Mouse (Mus musculus) splenic B cell, adult 2 months (primary cell): ENCODE measurements around the gene Arhgap24.

Source experiments
- DNase-seq: peaks from one replicate; pipeline ENCODE4 v3.0.0-alpha.2; 2011; ENCODE audit warnings: low read depth, low spot score
- H3K27me3 ChIP-seq: 2 replicates; pipeline ENCODE4 v1.6.1; 2012; ENCODE audit warnings: mild to moderate bottlenecking, low read length, moderate library complexity, mixed read lengths; ENCODE audit not compliant: control insufficient read depth, poor library complexity, insufficient read depth, severe bottlenecking
- H3K36me3 ChIP-seq: 2 replicates; pipeline ENCODE4 v1.6.1; 2012; ENCODE audit warnings: mild to moderate bottlenecking, low read length, moderate library complexity, mixed read lengths; ENCODE audit not compliant: control insufficient read depth, poor library complexity, insufficient read depth, severe bottlenecking

Arhgap24 gene

DNA sequence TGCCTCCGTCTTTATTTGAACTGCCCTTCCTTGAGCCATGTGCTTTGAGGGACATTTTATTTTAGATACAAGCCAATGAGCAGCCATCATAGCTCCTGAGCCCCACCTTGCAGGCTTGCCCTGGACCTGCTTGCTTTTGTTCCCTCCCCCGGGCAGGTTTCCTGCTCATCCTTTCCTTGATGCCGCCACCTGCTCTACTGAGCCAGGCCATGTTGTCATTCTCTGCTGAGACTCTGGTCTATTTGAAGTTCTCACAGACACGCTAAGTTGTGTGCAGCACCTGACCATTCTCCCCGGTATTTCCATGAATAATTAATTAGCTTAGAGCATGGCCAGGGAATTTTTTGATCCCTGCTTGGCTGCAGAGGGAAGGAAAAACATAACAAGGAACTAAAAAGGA, 297.1 kb downstream of the Arhgap24 start:
- H3K36me3 ChIP-seq: no peaks in the 10 kb centered on the region
- no peak for DNase-seq

DNA sequence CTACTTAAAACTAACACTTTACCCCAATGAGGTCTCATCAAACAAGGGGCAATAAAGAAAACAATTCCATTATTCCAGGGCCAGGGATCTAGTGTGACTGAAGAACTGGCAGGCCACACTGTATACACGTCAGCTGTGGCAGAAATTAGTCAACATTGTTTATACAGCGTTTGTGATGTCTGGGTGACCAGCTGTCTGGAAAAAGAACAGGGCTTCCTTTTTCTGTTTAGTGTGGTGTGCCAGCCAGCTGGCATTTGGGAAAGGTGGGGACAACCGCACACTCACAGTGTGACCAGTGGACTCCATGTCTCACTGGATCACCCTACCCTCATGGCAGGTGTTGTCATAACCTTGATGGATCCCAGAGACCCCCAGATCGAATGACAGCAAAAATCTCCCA, 302.4 kb downstream of the Arhgap24 start:
- no peak for DNase-seq
- Histone ChIP-seq H3K36me3 (no peaks in the 10 kb centered on the region), H3K27me3 (no peaks in the 10 kb centered on the region)

More for the DNA sequence above, 297.1 kb downstream of the Arhgap24 start:
- no peaks in the 10 kb centered on the region for H3K27me3 ChIP-seq

DNA sequence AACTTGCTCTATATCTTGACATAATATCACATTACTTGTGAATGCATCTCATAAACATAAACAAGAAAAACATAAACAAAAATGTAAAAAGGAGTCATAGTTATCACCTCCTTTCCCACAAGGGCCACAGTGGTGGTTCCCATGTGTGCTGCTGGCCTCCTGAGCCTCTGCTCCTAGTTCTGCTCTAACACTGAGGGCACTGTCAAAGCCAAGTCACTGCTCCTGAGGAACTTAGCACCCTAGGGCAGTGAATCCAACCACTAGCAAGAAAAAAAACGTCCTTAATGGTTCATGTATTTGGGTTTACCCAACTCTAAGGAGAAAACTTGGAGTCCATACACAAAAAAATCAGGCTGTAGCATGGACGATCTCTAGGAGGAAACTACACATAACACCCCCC, 304.9 kb downstream of the Arhgap24 start:
- no peaks in the 10 kb centered on the region for H3K36me3 ChIP-seq
- H3K27me3 ChIP-seq: no peaks in the 10 kb centered on the region; the same call in 1 of the 2 replicates
- no peak for DNase-seq

DNA sequence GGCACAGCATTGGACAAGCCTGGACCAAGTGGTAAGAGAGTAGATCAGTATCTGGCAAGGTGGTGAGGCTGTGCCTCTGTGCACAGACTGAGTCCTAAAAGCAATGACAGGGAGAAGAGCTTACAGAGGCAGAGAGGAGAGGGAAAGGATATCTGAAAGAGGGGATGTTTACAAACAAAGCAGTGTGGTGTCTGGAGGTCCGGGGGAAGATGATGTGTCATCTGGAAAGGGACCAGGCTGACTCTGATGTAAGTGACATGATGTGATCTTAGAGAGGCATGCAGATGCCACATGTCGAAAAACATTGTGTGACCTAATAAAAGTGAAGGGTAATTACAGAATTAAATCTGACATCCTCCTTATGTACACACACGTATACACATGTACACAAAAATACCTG, 307.2 kb downstream of the Arhgap24 start:
- DNase-seq: no peak
- Histone ChIP-seq H3K27me3 (no peaks in the 10 kb centered on the region; the same call in 1 of the 2 replicates), H3K36me3 (no peaks in the 10 kb centered on the region)

DNA sequence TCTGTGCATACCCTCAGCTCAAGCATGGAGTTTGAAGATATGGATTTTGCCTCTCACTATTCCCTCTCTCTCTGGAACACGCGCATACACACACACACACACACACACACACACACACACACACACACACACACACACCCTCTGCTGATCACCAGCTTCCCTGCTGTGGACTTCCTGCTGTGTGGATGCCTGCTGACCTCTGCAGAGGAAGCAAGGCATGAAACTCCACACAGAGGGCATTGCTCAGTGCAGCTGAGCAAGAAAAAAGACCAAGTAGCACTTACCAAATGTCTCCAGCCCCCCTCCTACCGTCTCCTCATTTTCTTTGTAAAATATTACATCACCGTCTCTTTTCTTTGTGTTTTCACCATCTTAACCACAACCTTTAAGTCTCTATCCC, 310.1 kb downstream of the Arhgap24 start:
- DNase-seq: no peak
- no peaks in the 10 kb centered on the region; the same call in 1 of the 2 replicates for H3K27me3 ChIP-seq
- no peaks in the 10 kb centered on the region for H3K36me3 ChIP-seq

DNA sequence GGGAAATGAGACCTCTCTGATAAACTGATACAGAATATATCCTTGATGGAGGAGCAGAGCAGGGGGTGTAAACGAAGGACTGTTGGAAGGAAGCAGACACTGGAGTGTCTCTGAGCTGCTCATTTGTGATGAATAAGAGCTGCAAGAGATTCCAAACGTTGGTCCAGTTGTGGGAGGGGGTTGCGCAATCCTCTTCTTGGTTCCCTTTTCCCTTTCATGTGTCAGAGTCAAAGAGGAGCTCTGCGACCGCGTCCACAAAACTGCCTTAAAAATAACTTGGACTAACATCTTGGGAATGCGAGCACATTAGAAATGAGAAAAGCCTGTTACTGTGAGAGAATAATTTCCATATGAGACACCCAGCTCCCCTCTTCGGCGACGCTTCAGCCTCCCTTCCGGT, 312.3 kb downstream of the Arhgap24 start:
- Histone ChIP-seq H3K27me3 (no peaks in the 10 kb centered on the region; the same call in 1 of the 2 replicates), H3K36me3 (no peaks in the 10 kb centered on the region)
- DNase-seq: no peak

DNA sequence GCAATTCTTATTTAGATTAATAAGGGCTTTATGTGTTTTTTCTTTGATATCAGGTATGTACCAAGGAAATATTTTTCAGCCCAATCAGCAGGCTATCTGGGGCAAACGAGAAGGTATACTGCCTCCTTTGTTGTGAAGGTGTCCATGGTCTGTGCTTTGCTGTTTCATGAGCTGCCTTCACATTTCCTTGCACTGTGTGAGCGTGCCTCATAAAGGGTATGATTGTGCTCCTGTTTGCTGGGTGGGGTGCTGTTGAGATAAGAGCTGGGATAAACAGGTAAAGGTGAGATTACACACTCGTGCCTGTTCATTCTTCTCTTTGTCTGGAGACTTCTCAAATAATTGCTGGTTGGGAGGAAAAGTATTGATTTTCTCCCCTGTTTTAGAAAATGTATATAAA, 320.3 kb downstream of the Arhgap24 start:
- H3K27me3 ChIP-seq: no peaks in the 10 kb centered on the region
- no peaks in the 10 kb centered on the region for H3K36me3 ChIP-seq
- DNase-seq: no peak

DNA sequence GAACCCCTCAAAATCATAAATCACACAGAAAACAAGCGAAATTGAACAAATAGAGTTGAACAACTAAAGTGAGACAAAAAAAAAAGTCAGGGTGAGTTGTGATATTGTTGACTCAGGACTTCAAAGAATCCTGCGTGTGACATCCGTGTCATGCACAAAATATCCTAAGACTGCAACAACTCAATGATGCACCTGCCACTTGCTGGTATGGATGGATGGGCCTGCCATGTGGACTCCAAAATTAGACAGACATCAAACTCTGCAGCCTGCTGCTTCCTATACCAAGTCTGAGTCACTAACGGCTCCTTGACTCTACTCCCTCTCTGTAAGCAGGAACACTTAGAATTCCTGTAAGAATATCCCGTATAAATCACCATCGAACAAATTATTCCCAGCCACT, 321.6 kb downstream of the Arhgap24 start:
- DNase-seq: no peak
- no peaks in the 10 kb centered on the region for H3K27me3 ChIP-seq
- no peaks in the 10 kb centered on the region for H3K36me3 ChIP-seq

DNA sequence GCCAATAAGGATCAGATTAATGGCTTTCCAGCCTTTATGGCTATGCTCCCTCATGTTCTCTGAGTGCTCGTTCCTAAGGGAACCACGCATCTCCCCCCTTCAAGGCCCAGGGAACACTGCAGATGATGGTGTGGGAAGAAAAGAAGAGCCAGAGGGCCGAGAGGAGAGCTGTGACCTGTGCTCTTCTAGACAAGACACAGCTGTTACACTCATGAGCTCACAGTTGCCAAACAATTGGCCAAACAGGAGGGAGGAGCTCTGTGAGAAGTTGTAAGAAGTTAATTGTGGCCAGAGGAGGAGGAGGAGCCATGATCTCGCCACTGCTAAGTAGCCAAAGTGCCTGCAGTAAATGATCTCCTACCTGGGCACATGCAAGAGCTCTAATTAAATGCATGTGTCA, 322.5 kb downstream of the Arhgap24 start:
- Histone ChIP-seq H3K27me3 (no peaks in the 10 kb centered on the region), H3K36me3 (no peaks in the 10 kb centered on the region)
- no peak for DNase-seq

DNA sequence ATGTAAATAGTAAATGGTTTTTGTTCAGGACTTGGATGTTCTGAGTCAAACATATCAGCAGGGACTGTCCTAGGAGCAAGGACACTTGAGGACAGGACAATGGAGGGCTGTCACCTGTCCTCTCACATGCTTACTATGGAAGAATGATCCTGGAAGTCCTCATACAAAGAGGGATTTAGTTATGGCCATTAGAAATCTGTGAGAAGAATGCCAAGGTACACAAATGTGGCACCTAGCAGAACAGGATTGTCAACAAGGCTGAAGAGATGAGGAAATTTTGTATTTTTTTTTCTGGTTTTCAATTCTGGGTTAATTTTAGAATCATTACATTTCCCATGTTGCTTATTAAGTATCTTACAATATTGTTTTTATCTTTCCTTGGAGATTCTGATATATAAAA, 326.3 kb downstream of the Arhgap24 start:
- Histone ChIP-seq H3K27me3 (no peaks in the 10 kb centered on the region), H3K36me3 (no peaks in the 10 kb centered on the region)
- no peak for DNase-seq

DNA sequence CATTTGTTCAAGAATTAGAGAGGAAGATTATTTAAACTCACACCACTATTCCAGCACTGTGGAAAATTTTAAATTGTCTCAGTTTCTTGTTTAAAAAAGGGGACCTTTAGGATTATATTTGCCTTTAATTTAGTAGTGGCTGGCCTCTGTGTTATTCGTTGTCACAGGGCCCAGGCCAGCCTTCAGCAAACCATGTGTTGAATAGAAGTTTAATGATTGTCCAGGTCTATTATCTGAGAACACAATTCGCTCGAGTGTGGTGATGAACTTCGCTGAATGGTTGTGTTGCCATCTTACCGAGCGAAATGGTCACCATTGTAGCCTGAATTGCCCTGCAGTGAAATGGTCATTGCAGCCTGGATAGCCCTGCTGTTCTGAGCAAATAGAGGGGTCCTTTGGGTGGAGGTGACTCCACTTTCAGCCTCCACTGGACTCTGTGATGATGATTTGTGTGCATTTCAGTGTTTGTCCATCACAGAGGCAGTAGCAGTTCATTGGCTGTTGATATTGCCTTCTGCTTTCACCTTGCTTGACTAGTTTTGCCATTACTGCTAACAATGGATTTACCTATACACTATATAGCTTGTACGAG, 329.3 kb downstream of the Arhgap24 start:
- no peak for DNase-seq
- no peaks in the 10 kb centered on the region for H3K36me3 ChIP-seq

DNA sequence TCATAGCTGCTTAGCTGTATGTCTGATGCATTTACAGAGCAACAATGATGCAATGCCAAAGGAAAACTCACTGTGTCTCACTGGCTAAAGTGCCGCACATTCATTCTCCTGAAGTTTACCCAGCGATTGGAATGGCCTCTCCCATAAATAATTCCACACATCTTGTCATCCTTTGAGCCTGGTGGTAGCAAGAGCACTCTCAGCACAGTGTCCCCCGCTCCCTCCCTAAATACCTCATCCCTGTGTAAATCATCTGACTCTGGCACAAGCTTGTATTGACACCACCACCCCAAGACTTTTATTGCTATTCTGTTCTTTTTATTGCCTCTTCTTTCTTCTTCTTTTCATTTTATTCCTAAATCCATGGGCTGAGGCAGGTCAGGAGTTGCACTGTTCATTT, 332.1 kb downstream of the Arhgap24 start:
- H3K36me3 ChIP-seq: no peaks in the 10 kb centered on the region
- no peaks in the 10 kb centered on the region for H3K27me3 ChIP-seq
- no peak for DNase-seq

More for the DNA sequence above, 329.3 kb downstream of the Arhgap24 start:
- no peaks in the 10 kb centered on the region for H3K27me3 ChIP-seq

DNA sequence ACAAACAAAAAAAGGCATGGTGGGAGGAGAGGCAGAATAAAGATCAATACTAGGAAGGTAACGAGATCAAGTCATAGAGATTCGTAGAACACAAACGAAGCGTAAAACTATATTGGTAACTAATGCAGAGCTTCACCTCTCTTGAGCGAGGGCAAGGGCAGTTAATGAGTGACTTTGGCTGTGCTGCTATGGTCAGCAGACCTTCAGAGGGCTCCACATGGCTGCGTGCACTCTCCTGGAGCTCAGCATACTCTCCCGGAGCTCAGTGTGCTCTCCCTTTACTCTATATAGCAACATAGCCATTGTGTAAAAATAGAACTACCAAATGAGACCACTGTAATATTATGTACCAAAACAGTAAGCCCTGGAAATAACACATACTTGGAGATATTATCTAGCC, 336.4 kb downstream of the Arhgap24 start:
- no peaks in the 10 kb centered on the region for H3K27me3 ChIP-seq
- H3K36me3 ChIP-seq: no peaks in the 10 kb centered on the region
- no peak for DNase-seq

DNA sequence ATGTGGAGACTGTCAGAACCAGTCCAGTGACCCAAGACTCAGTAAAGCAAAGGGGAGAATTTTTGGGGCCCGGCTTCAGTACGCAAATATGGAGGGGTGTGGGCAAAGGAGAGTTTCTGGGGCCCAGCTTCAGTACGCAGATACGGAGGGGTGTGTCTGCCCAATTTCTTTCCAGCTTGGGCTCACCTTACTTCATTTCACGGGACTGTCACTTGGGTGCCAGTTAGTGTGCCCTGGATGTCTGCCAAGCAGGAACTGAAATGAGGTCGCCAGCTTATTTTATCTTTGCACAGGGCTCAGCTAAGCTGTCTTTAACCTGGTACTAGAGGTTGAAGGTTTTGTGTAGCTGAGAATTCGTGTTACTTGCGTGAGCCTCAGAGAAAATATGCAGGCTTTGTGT, 344.3 kb downstream of the Arhgap24 start:
- DNase-seq: peak; percentile 1
- no peaks in the 10 kb centered on the region for H3K36me3 ChIP-seq

DNA sequence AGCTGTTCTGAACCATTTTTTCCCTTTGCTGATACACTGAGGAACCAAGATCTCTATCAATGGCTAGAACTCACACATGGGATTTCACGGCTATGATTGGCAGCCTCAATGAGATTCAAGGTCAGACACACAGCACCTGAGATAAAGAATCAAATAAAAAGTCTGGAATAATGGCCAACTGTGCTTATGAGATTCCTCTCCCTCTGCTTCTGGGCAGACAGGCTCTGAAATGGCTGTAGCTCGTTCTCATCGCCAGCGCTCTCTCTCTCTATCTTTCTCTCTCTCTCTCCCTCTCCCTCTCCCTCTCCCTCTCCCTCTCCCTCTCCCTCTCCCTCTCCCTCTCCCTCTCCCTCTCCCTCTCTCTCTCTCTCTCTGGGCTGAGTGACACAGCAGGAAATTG, 357.9 kb downstream of the Arhgap24 start:
- Histone ChIP-seq H3K27me3 (no peaks in the 10 kb centered on the region), H3K36me3 (no peaks in the 10 kb centered on the region)
- no peak for DNase-seq

More for the DNA sequence above, 344.3 kb downstream of the Arhgap24 start:
- H3K27me3 ChIP-seq: no peaks in the 10 kb centered on the region
